Mouse (Mus musculus) heart, postnatal 0 days (tissue): Measurements from ENCODE around the gene Hoxb6.
A peak's percentile ranks its signal among the peaks of the same experiment; 100 is the strongest.

Source experiments
- CTCF ChIP-seq: IDR thresholded peaks from 2 replicates; pipeline ENCODE4 v1.5.1; 2016; ENCODE audit warnings: antibody characterized with exemption, control low read depth, low read depth
- EP300 ChIP-seq: IDR thresholded peaks from 2 replicates; pipeline ENCODE4 v1.6.1; 2016; ENCODE audit warnings: antibody characterized with exemption, low read depth

GRCm38 (mm10) chr11:96311520-96312417 lies 19.5 kb downstream of the Hoxb6 start:
- TF ChIP-seq CTCF: peak; percentile 67
- TF ChIP-seq EP300: no peak
